Mouse (Mus musculus) MN1 (cell line): ENCODE measurements around the gene Shroom3.
A peak's percentile ranks its signal among the peaks of the same experiment; 100 is the strongest.
"Not testable (repeated sequence)": the region's sequence is repeated elsewhere in the genome, so short reads cannot be mapped to it uniquely, and the experiment has no call there.

ENCODE experiments used
- DNase-seq: peaks from one replicate; pipeline ENCODE4 v3.0.0-alpha.2; 2016; ENCODE audit warnings: low spot score

Shroom3 gene

DNA sequence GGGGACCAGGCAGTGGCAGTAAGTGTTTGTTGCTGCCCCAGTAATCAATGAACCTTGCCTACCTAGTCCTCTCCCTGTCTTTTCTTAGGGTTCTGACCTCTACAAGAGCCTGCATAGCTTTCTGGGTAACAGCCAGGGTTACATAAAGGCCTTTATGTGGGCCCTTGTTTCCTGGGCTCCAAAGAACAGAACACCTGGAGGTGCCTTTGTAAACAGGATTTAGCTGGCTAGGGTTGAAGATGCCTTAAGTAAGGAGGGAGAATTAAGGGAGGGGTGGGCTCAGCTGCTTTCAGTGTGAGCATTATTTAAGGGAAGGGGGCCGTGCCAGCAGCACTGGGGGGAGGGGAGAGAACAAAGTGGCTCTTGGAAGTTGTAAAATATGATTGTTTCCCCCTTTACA is 210.5 kb downstream of the Shroom3 start:
- DNase-seq, result no peak

DNA sequence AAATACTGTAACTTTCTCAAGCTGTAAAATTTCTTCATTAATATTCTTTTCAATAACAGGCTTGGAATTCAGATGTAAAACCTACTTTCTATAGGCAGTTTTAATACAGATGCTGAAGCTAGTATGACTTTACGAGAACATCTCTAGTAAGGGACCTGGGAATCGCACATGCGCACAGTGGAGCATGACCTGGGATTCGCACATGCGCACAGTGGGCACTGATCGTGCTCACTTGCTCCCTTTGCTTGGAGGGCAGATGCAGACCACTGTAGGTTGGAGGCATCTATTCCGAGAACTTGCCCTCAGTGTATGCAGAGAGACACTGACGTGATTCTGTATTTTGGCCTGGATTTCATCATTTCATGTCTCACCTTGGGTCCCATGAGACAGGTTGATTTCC is 212.6 kb downstream of the Shroom3 start:
- DNase-seq, result no peak

DNA sequence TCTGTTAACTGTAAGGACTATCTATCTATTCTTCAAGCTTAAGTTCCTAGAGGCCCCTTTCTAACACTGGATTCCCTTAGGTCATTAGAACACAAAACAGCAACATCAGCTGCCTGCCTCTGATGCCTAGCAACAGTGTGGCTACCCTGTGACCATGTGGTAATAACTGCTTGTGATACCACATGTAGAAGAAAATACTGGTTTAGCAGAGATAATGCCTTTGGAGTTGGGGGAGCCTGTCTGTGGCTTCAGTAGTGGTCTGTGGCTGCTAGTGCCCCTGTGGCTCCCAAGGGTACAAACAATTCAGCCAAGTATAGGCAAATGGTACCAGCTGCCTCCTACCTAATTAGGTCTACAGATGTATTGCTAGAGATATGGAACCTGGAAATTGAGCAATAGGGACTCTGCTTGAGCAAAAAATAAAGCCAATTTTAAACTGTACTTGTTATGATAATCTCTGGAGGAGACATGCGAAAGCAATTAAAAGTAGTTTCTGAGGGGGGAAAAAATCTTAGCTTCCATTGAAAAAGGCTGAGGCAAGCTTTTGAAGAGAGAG is 213.6 kb downstream of the Shroom3 start:
- peak; percentile 17 for DNase-seq

DNA sequence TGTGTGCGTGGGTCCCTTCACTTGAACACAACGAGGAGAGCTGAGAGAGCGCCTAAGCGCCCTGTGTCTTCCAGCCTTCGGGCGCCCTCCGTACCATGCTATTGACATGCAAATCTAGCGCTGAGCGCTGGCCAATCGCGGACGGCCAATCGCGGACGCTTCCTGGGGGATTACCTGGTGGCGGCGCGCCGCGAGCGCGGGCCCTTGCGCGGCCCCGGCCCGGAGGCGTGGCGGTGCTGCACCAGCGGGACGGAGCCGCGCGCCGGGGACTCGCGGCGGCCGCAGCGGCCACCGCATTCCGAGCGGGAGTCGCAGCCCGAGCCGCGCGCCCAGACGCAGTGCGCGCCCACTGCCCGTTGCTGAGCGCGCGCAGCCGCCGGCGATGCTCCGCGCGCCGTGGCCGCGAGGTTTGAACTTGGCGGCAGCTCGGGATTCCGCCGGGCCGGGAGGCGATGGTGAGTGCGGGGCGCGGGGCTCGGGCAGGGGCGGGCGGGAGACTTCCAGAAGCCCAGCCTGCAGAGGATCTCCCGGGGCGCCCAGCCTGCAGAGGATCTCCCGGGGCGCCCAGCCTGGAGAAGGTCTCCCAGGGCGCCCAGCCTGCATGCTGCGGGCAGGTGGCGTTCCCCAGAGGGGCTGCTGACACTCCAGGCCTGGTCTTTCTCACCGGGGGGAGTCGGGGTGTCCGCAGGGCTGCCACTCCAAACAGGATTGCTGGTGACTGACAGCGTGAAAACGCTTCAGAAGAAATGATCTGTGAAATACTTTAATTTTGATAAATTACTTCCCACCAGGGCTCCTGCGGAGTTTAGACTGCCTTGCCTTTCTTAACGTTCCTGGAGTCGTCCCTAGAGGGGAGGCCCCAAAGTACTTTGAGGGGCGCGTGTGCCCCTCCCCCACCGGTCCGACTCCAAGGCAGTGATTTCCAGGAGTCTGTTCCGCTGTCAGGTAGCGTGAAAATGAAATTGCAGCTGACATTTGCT is 214.8 kb downstream of the Shroom3 start:
- DNase-seq, result peak; percentile 71

DNA sequence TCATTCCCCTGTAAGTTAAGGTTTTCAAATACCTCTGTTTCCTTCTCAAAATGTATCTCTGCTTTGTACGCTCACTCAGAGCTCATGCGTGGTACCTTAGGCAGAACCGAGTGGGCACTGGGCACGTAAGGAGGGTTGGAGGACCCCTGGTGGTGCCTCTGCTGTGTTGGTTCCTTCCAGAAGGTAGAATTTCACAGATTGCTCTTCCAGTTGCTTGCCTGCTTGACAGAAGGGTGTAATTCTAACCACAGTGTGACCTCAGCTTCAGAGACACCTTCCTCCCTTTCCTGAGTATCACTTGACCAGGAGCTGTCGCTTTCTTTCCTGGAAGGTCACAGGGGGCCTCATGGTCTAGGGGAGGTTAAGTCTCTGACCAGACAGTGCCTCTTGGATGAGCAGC is 217.2 kb downstream of the Shroom3 start:
- no peak for DNase-seq

DNA sequence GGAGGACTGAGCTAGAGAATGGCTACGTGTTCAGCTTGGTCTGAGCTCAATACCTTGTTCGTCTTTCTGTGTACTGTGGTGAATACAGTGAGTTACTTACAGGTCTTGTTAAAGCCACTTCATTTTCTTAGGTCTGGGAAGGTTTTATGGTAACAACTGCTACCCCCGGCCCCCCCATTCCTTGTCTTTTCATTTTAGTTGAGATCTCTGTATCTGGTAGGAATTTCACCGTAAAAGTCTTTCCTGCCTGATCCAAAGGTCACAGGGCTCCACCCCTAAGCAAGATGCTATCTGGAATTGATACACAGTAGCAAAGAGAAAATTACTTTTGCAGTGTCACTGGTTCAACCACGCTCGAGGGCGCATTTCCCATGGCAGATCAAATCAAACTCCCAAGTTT is 218.6 kb downstream of the Shroom3 start:
- no peak for DNase-seq

DNA sequence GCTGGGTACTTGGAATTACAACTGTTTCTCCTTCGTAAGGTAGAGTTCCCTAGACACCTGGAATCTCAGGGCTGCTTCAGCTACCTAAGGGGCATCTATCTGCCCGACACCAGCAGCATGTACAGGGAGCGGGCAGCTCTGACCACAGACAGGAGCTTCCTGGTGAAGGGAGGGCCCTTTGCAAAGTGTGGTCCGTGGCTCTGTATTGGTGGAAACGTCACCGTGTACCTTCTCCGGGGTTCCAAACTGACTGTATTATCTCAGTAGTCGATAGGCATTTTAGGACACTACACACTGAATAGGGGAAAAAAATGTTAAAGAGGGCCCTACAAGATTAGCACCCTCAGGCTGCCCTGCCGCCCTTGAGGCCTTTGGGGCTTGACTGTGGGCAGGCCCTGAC is 221.9 kb downstream of the Shroom3 start:
- DNase-seq, result no peak

DNA sequence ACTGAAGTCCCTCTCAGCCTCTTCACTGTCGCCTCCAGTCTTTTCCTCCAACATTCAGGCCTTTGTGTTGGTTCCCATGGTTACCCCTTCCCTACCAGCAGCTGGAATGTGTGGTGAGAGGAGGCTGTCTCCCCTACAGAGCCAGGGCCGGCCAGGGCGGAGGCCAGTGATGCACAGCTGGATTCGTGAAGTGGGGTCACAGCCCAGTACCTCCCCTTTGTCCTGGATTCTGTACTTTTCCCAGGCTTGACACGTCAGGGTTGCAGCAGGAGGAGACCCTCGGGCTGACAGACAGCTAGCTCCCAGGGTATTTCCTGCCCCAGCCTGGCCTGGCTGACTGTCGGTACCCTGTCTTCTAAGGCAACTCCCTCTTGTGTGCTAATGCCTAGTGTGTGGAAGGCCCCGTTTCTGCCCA is 222.4 kb downstream of the Shroom3 start:
- no peak for DNase-seq

DNA sequence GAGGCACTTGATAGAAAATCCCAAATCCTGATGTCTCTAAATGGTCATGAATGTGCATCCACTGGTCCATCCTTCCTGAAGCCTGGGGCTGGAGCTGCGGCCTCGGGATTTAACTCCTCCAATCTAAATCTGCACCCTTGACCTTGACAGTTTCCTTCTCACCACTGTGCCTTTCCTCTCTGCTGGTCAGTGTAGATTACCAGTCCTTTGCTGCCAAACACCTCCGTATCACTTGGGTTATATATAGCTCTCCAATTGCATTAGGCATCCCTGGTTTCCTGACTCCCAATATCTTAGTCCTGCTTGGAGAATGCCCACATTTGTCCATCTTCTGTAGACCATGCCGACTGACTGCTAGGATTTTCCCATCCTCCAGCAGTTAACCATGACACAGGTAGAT is 225.0 kb downstream of the Shroom3 start:
- no peak for DNase-seq

DNA sequence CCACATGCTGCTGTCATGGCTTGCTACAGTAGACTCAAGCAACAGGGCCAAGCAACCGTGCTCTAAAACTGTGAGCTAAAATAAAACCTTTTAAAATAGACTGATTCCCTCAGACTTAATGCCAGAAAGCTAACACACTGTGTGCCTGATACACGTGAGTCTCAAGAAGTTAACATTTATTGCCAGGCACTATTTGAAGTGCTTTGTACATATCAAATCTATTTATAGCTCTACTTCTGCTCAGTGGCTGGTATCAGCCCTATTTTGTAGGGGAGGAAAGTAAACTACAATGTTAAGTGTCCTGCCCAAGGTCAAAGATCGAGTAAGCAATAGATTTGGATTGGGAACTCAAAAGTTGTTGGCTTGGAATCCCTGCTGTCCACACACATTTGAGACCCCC is 227.6 kb downstream of the Shroom3 start:
- no peak for DNase-seq

DNA sequence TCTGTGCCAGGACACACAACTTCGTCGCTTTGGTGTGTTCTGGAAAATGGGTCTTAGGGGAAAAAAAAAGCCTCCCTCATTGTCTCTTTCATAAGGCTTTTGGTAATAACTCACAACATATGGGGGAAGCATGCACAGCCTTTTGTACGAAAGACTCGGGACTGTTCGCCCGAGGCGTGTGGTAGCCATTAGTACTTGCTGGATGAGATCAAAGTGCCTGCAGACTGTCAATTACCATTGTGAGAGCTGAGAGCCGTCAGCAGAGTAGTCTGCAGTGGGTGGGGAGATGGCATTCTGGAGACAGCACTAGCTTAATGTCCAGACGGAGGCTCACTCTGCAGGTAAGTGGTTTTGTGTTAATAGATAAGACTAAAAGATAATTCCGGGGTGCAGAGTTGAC is 232.2 kb downstream of the Shroom3 start:
- DNase-seq, result no peak

- no peak for DNase-seq
Measured at GRCm38 (mm10) chr5:92917755-92918154, 234.5 kb downstream of the Shroom3 start.

- no peak for DNase-seq
Measured at GRCm38 (mm10) chr5:92918170-92918569, 234.9 kb downstream of the Shroom3 start.

DNA sequence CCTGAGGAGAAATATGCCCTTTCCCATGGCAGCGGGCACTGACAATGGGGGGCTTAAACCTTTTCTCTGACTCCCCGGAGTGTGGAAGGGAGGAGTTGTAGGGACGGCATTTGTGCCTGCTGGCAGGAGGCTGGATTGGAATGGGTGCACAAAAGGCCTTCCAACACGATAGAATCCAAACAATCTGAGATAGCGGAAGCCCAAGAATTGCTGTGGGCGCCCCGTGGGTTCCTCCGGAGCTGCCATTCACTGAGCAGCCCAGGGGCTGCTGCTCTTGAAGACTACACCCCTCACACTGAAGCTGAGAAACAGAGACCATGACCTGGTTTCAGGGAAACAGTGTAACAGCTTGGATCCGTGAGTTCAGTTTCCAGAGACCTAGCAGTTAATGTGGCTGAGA is 235.6 kb downstream of the Shroom3 start:
- no peak for DNase-seq

- DNase-seq, result no peak
Measured at GRCm38 (mm10) chr5:92919390-92919789, 236.2 kb downstream of the Shroom3 start.

GRCm38 (mm10) chr5:92920984-92921383 is 237.7 kb downstream of the Shroom3 start:
- no peak for DNase-seq

DNA sequence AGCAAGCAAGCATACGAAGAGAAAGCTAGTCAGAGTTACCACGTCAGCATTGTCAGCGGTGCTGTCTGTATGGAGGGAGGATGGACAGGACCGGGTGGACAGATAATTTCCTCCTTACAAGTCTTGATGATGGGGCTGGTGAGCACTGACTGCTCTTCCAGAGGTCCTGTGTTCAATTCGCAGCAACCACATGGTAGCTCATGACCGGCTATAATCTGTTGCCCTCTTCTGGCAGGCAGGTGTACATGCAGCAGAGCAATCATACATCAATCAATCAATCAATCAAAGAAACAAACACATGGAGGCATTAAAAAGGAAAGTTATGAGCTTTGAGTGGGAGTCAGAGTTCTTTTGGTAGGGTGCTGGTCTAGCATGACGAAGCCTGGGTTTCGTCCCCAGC is 238.5 kb downstream of the Shroom3 start:
- DNase-seq, result no peak

DNA sequence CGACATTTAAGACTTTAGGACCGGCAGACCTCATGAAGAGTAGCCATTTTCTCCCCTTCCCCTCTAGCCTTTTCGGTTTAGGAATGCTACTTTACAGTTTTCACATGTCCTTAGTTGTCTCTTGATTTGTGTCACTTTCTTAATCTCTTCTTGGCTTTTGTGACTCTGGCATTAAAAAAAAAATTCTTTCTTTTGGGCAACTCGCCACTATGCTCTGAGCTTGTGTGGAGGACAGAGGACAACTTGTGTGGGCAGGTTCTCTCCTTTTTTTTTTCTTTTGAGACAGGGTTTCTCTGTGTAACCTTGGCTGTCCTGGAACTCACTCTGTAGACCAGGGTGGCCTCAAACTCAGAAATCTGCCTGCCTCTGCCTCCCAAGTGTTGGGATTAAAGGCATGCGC is 239.7 kb downstream of the Shroom3 start:
- not testable (repeated sequence) for DNase-seq

GRCm38 (mm10) chr5:92924851-92925477 is 241.7 kb downstream of the Shroom3 start:
- no peak for DNase-seq

GRCm38 (mm10) chr5:92927667-92928066 is 244.4 kb downstream of the Shroom3 start:
- no peak for DNase-seq

- no peak for DNase-seq
Measured at GRCm38 (mm10) chr5:92930557-92930956, 247.3 kb downstream of the Shroom3 start.

DNA sequence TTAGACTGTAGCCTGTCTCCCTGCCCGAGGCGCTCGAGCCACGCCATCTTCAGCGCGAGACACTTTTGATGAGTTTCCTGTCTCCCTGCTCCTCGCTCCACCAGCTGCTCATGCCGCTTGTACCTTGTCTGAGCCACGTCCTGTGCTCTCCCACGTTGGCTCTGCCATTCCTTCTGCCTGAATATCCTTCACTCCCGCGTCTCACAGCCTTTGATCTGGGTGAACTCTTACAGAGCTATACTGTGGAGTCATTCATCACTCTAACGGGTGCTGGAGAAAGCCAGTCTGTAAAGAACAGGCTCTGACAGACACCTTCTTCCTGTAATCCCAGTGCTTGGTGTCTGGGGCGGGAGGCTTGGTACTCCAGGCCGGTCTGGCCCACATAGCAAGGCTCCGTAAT is 248.1 kb downstream of the Shroom3 start:
- no peak for DNase-seq

- DNase-seq, result no peak
Measured at GRCm38 (mm10) chr5:92933010-92933409, 249.8 kb downstream of the Shroom3 start.
